Mouse (Mus musculus): ENCODE measurements around the gene Cyb561d2.
A peak's percentile ranks its signal among the peaks of the same experiment; 100 is the strongest.
"Not testable (repeated sequence)": the region's sequence is repeated elsewhere in the genome, so short reads cannot be mapped to it uniquely, and the experiment has no call there.

Gene Cyb561d2

DNA sequence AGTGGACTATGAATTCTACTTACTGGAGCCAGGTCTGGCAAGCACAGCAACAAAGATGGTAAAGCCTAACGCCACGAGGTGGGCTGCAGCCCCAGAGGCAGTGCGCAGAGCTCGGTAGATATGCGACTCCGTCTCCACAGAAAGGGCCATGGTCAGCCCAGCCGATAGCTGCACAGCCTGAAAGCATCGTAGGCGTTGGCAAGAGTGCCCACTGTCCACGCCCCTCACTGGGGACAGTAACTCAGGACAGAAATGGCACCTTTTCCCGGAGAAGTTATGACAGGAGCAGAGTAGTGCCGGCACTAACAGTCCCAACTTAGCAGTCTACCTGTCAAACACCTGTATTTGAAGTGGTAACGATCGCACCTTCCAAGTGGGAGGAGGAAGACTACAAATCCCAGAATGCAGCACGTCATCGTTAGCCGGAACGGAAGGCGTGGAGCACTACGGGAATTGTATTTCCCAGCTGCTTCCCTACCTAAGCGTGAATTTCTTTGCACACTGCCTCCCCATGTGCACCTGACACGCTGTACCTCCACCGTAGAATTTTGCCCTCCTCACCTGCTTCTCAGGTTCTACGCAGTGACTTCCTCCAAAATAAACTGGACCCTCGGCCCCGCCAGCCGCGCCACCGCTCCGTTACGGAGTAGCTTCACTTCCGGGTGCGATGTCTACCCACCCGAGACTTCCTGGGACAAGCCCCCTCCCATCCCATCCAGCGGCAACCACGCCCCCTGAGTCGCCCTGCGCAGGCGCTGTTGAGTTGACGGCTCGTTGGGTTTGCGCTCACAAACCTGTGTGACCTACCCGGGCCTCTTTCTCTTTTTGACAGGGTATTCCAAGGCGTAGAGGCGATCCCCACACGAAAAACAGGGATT is at the start of gene Cyb561d2, which contains the start of gene Nprl2:
Gene Cyb561d2 (minus strand): TSS at position 720 of the 878 bp plus-strand sequence.
Gene Nprl2 (plus strand): TSS at position 753 of the 878 bp plus-strand sequence.
- peak; percentile 94 for DNase-seq

GRCm38 (mm10) chr9:107590773-107591060 is 48.7 kb upstream of the Cyb561d2 start:
- no peak for DNase-seq

DNA sequence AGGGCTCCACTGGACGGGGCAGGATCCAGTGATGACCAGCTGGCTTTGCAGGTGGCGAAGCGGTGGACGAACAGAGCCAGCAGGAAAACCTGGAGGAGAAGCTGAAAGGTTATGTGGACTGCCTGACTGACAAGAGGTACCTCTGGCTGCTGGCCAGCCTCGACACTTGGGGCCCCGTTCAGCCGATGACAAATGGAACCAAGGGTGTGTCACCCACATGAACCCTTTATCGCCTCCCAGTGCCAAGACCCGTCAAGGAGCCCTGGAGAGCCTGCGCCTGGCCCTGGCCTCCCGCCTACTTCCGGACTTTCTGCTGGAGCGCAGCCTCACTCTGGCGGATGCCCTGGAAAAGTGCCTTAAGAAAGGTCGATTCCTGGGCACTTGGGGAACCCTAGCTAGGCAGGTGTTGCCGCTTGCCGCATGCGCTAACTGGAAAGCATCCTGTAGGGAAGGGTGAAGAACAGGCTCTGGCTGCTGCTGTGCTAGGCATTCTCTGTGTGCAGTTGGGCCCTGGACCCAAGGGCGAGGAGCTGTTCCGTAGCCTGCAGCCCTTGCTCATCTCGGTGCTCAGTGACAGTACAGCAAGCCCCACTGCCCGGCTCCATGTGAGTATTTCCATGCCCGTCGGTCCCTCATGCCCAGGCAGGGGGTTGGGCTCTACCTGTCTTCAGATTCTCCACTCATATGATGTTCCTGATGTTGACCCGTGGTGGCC is 48.2 kb upstream of the Cyb561d2 start:
- no peak for DNase-seq

- DNase-seq = no peak
Observed at GRCm38 (mm10) chr9:107587833-107588639, 46.0 kb upstream of the Cyb561d2 start.

GRCm38 (mm10) chr9:107586974-107587832 is 45.2 kb upstream of the Cyb561d2 start, which contains the start of gene Ifrd2:
TSS of gene Ifrd2 (plus strand) at chr9:107587642.
- peak; percentile 96 for DNase-seq

- no peak for DNase-seq
Observed at GRCm38 (mm10) chr9:107586504-107586903, 44.5 kb upstream of the Cyb561d2 start.

DNA sequence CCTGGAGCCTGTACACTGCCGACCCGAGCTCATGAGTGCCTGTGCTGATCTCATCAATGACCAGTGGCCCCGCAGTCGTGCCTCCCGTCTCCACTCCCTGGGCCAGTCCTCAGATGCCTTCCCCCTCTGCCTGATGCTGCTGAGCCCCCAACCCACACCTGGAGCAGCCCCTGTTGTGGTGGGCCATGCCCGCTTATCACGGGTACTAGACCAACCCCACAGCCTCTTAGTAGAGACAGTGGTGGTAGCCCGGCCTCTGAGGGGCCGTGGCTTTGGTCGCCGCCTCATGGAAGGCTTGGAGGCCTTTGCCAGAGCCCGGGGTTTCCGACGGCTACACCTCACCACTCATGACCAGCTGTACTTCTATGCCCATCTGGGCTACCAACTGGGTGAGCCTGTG is 41.2 kb upstream of the Cyb561d2 start:
- DNase-seq = no peak

GRCm38 (mm10) chr9:107582509-107583062 is 40.6 kb upstream of the Cyb561d2 start:
- no peak for DNase-seq

- DNase-seq = no peak
Observed at GRCm38 (mm10) chr9:107581584-107581983, 39.6 kb upstream of the Cyb561d2 start.

- DNase-seq = peak; percentile 87
Observed at GRCm38 (mm10) chr9:107580501-107581317, 38.7 kb upstream of the Cyb561d2 start, which contains the start of gene Hyal3. TSS of gene Hyal3 (plus strand) at chr9:107580818.

- DNase-seq = no peak
Observed at GRCm38 (mm10) chr9:107579023-107579900, 37.3 kb upstream of the Cyb561d2 start.

DNA sequence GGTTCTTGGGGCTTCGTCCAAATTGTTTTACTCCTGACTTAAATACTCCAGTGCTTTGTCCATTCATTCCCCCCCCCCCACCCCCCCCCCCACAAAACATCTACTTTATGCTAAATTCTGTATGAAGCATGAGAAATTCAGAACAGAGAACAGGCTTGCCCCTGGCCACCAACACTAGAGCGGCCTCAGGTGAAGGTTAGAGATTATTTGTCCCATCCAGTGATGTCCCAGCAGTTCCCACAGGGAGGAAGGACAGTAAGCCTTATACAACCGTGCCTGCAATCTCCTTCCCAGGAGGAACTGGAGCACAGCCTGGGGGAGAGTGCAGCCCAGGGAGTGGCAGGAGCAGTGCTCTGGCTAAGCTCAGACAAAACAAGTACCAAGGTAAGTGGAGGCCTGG is 36.6 kb upstream of the Cyb561d2 start, which contains the start of gene Naa80:
Gene Naa80 (plus strand): TSS at position 301 of the 400 bp plus-strand sequence.
- DNase-seq = no peak

GRCm38 (mm10) chr9:107577871-107578270 is 35.9 kb upstream of the Cyb561d2 start:
- DNase-seq = no peak

DNA sequence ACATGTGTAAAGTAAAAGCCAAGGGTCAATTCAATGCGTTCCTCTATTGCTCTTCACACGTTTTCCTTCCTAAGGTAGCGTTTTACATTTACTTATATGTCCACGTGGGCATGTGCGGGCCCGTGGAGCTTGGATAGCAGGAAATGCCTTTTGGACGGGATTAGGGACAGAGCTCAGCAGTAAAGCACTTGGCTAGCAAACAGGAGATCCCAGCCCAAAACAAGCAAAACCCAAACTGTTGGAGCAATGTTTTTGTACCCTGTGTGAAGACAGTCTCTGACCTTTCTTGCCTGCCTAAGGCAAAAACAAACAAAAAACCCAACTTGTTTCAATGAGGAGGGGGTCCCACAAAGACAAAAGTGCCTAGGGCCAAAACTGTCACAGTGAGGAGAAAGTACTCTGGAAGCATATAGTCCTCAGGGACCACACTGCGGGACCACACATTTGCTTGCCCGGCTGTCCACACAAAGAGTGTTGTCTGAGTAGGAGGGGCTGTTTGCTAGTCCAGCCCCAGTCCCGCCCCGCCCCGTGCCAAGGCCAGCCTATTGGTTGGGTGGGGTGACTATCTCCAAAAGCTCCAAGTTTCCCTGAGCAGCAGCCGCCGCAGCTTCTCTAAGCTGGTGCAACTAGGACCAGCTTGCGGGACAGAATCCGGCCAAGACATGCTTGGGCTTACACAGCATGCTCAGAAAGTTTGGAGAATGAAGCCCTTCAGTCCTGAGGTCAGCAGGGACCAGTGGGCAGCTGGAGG is 34.5 kb upstream of the Cyb561d2 start, which contains the start of gene Hyal1:
Gene Hyal1 (plus strand): TSS at position 571 of the 751 bp plus-strand sequence.
- no peak for DNase-seq

- no peak for DNase-seq
Observed at GRCm38 (mm10) chr9:107575579-107576356, 33.8 kb upstream of the Cyb561d2 start.

DNA sequence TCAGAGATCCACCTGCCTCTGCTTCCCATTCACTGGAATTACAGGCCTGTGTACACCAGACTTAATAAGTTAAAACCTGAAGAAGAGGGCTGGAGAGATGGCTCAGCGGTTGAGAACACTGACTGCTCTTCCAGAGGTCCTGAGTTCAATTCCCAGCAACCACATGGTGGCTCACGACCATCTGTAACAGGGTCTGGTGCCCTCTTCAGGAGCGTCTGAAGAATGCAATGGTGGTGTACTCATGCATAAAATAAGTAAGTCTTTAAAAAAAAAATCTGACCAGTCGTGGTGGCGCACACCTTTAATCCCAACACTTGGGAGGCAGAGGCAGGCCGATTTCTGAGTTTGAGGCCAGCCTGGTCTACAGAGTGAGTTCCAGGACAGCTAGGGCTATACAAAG is 31.8 kb upstream of the Cyb561d2 start:
- DNase-seq = not testable (repeated sequence)

DNA sequence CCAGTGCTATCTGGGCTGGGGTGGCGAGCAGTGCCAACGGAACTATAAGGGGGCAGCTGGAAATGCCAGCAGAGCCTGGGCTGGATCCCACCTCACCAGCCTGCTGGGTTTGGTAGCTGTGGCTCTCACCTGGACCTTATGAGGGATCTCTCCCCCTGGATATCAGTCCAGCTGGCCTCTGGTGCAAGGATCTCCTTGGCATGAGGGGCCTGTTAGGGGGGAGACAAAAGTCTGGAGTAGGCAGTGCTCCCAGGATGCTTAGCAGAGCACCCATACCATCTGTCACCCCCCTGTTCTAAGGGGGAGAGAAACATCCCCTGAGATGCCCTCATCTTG is 30.3 kb upstream of the Cyb561d2 start:
- DNase-seq = no peak
